Mouse (Mus musculus) liver, embryonic 16.5 days (tissue): ENCODE measurements around the gene Trit1. TPM values are rescaled to one million over a fixed set of nuclear protein-coding genes. Genes with fewer than 3 reads are reported as not detected.

Experiments
- ATAC-seq: fragments of 200-750 bp; cut with Nextera tagmentation; 2 replicates; pipeline ENCODE4 v1.8.0; 2017; ENCODE audit warnings: low read depth, mild to moderate bottlenecking, moderate number of reproducible peaks, moderate library complexity
- H3K27ac ChIP-seq: fragments of 300-500 bp; sonication (generic); 2 replicates; pipeline ENCODE4 v1.5.1; 2014; ENCODE audit warnings: mild to moderate bottlenecking, low read length
- H3K27me3 ChIP-seq: fragments of 300-500 bp; sonication (generic); 2 replicates; pipeline ENCODE4 v1.6.1; 2014; ENCODE audit warnings: low read depth, low read length, mixed read lengths; ENCODE audit not compliant: control insufficient read depth, insufficient read depth
- H3K36me3 ChIP-seq: fragments of 300-500 bp; sonication (generic); 2 replicates; pipeline ENCODE4 v1.6.1; 2014; ENCODE audit warnings: mild to moderate bottlenecking; ENCODE audit not compliant: control insufficient read depth, insufficient read depth
- H3K4me1 ChIP-seq: fragments of 300-500 bp; sonication (generic); 2 replicates; pipeline ENCODE4 v1.6.1; 2014; ENCODE audit warnings: low read depth, low read length, mixed read lengths; ENCODE audit not compliant: control insufficient read depth
- H3K4me2 ChIP-seq: fragments of 300-500 bp; sonication (generic); 2 replicates; pipeline ENCODE4 v1.6.1; 2014; ENCODE audit warnings: low read depth, low read length, mixed read lengths
- H3K4me3 ChIP-seq: fragments of 300-500 bp; sonication (generic); 2 replicates; pipeline ENCODE4 v1.5.1; 2014; ENCODE audit warnings: low read depth, mild to moderate bottlenecking, low read length
- H3K9ac ChIP-seq: fragments of 300-500 bp; sonication (generic); 2 replicates; pipeline ENCODE4 v1.6.1; 2014; ENCODE audit warnings: low read depth, low read length
- H3K9me3 ChIP-seq: fragments of 300-500 bp; sonication (generic); replicated peaks from 2 replicates; pipeline ENCODE4 v1.6.1; 2016; ENCODE audit warnings: low read length; ENCODE audit not compliant: control insufficient read depth
- WGBS: fragments of 180-500 bp; shearing (Covaris S2); extraction: QIAGEN DNeasy Blood & Tissue Kit; methylation state at CpG from one replicate; pipeline ENCODE4 v1.1.7; 2014; ENCODE audit not compliant: insufficient replicate concordance; 5-methylcytosine and 5-hydroxymethylcytosine counted together
- polyA plus RNA-seq: library from polyadenylated mRNA; unstranded; fragments of >200 nt; fragmentation: Nextera tagmentation; extraction: Ambion mirVana; gene quantifications from 2 replicates; pipeline ENCODE4 v1.2.1, GENCODE M21; 2015

The Trit1 gene
- polyA plus RNA-seq, 1 experiment from 2014 or later, result 7.0 TPM

DNA sequence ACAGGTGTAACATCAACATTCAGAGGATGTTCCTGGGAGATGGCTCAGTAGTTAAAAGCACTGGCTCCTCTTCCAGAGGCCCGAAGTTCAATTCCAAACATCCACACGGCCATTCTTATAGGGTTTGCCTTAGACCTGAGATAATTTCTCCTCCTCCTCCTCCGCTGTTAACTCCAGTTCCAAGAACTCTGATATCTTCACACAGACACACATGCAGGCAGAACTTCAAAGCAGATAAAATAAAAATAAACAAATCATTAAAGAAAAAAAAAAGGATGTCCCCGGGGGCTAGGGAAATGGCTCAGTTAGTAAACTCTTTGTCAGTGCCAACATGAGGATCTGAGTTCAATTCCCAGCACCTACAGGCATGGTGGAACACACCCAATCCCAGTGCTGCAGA lies 61.8 kb downstream of the Trit1 start:
- Histone ChIP-seq H3K36me3 (no peaks in the 10 kb centered on the region), H3K4me2 (no peak overlapping the region), H3K9ac (no peak overlapping the region), H3K4me1 (no peaks in the 10 kb centered on the region), H3K27ac (no peak overlapping the region), H3K9me3 (no peaks in the 10 kb centered on the region), H3K27me3 (no peaks in the 10 kb centered on the region), H3K4me3 (no peak overlapping the region)
- no peak for ATAC-seq
- 26% methylated on average over 4 of the region's 4 CpGs for WGBS

DNA sequence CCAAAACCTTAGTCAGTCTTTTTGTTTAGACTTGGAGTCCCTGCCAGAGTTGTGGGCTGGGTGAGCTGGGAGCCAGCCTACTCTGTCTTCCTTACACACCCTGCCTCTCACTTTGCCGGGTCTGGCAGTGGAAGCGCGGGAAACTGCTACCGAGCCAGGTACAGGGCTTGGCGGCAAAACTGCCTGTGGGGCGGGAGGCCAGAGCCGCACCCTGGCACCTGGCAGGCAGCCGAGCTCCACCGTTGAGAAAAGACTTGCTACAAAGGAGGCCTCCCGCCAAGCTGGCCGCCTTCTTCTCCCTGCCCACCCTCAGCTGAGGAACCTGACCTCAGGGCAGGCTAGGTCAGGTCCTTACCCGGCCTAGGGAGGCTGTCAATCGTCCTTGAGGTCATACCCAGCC lies 64.4 kb downstream of the Trit1 start:
- Histone ChIP-seq H3K9me3 (no peaks in the 10 kb centered on the region), H3K27ac (no peak overlapping the region), H3K27me3 (no peaks in the 10 kb centered on the region), H3K4me3 (no peak overlapping the region), H3K4me2 (no peak overlapping the region), H3K4me1 (no peaks in the 10 kb centered on the region), H3K9ac (no peak overlapping the region), H3K36me3 (no peaks in the 10 kb centered on the region)
- 52% methylated on average over 13 of the region's 13 CpGs for WGBS
- ATAC-seq, result no peak

DNA sequence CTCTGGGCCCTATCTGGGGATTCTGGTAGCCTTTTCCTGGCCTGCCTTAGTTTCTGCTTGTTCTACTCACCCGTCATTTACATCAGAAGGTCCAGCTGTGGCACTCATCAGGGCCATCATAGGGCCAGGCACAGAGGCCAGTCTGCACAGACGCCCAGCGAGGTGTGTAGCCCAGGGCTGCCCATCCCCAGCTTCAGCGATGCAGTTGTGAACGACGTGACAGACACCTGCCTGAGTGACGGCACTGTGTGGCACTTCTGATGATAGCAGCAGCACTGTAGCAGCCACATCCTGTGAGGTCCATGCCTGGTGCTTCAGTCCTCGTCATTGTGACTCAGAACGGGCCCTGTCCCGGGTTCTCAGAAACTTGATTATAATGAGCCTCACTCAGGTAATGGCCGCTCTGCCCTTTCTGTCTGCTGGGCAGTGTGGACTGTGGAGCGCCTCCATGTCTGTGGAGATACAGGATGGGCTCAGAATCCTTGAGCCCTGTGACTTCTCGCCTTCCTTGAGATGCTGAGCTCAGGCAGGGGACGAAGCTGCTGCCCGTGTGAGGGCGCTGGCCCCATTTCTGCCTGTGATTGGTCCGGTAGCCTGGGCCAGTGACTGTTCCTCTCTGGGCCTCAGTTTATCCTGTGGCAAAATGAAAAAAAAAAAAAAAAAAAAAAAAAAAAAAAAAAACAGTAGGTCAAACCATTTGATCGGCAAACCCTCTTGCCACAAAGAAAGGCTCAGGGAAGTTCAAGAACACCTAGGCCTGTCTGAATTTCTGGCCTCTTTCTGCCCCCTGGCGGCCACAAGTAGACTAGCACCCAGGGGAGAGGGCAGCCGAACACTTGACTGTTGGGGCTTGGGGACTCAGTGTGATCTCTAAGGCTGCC lies 66.1 kb downstream of the Trit1 start:
- WGBS, result 67% methylated on average over 20 of the region's 20 CpGs

DNA sequence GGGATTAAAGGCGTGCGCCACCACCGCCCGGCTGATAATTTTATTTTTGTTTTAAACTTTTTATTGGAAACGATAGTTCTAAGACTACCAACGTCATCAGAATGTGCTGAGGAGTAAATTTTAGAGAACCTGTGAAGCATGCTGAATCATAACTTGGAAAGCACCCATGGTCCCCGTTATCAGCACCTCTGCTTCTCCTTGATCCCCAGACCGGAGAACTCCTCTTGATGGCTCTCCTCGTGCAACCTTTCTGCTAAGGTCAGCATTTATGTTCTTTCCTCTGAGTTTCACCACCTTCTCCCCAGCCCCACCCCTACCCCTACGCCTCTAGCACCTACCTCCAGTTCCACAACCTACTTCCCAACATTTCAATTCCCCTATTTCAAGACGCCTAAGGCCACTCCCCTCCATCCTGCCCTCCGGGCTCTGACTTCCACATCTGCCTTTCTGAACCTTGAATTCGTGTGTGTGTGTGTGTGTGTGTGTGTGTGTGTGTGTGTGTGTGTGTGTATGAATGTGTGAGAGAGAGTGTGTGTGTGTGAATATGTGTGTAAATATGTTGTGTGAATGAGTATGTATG lies 67.0 kb downstream of the Trit1 start:
- WGBS, result 51% methylated on average over 13 of the region's 13 CpGs
- no peak for ATAC-seq
- H3K4me2 ChIP-seq, result no peak overlapping the region

More for the DNA sequence above, 66.1 kb downstream of the Trit1 start:
- no peak overlapping the region for H3K9ac ChIP-seq
- no peak overlapping the region for H3K27ac ChIP-seq
- H3K4me2 ChIP-seq, result no peak overlapping the region
- no peaks in the 10 kb centered on the region for H3K36me3 ChIP-seq
- H3K4me3 ChIP-seq, result no peak overlapping the region
- H3K9me3 ChIP-seq, result no peaks in the 10 kb centered on the region
- ATAC-seq, result no peak
- no peaks in the 10 kb centered on the region for H3K27me3 ChIP-seq
- no peaks in the 10 kb centered on the region for H3K4me1 ChIP-seq

DNA sequence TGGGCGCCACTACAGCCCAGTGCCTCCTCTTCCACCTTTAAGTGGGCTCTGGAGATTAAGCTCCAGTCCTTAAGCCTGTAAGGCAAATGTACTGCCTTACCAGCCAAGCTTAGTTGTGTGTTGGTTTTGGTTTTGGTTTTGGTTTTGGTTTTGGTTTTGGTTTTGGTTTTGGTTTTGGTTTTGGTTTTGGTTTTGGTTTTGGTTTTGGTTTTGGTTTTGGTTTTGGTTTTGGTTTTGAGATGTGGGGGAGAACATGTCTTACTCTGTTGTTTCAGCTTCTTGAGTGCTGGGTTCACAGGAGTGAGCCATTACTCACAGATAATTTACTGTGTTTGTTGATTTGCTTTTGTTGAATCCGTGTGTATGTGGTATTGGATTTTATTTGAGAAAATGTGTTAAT lies 68.9 kb downstream of the Trit1 start:
- ATAC-seq, result no peak
- H3K4me1 ChIP-seq, result no peaks in the 10 kb centered on the region
- no peak overlapping the region for H3K27ac ChIP-seq
- WGBS, result 67% methylated on average over 2 of the region's 2 CpGs
- H3K36me3 ChIP-seq, result no peaks in the 10 kb centered on the region
- no peak overlapping the region for H3K4me2 ChIP-seq
- no peak overlapping the region for H3K4me3 ChIP-seq
- no peaks in the 10 kb centered on the region for H3K9me3 ChIP-seq
- no peaks in the 10 kb centered on the region for H3K27me3 ChIP-seq
- no peak overlapping the region for H3K9ac ChIP-seq

More for the DNA sequence above, 67.0 kb downstream of the Trit1 start:
- Histone ChIP-seq H3K4me3 (no peak overlapping the region), H3K4me1 (no peaks in the 10 kb centered on the region), H3K27me3 (no peaks in the 10 kb centered on the region), H3K27ac (no peak overlapping the region), H3K9ac (no peak overlapping the region), H3K36me3 (no peaks in the 10 kb centered on the region), H3K9me3 (no peaks in the 10 kb centered on the region)

DNA sequence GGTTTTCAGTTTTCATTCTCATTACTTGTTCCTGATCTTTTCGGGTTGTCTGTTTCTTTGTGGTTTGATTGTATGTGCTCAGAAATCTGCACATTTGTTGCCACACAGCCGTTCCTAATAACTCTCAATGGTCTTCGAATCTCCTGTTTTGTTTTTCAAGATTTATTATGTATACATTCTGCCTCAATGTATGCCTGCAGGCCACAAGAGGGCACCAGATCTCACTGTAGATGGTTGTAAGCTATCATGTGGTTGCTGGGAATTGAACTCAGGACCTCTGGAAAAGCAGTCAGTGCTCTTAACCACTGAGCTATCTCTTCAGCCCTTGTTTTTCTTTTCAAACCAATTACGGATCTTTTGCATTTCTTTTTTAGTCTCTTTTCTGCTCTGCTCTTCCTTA lies 70.0 kb downstream of the Trit1 start:
- Histone ChIP-seq H3K36me3 (no peaks in the 10 kb centered on the region), H3K27me3 (no peaks in the 10 kb centered on the region), H3K4me2 (no peak overlapping the region), H3K4me3 (no peak overlapping the region), H3K9ac (no peak overlapping the region), H3K27ac (no peak overlapping the region), H3K9me3 (no peaks in the 10 kb centered on the region), H3K4me1 (no peaks in the 10 kb centered on the region)
- no peak for ATAC-seq
- 62% methylated on average over 4 of the region's 4 CpGs for WGBS

DNA sequence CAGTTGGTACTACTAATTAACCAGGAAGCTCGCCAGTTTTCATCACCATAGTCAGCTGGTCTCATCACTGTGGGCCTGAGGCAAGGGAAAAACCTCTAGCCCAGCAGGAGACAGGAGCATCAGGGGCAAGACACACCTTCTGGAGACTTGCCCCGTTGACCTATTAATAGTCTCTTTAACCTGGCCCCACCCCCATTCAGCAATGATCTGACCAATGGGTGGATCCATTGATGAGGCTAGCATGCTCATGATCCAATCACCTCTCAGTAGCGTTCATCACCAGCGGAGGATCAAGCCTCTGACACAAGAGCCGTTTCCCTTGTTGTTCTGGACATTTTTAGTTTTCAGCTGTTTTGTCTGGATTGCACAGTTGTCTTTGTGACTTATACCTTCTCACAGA lies 76.2 kb downstream of the Trit1 start:
- H3K36me3 ChIP-seq, result no peaks in the 10 kb centered on the region
- H3K27ac ChIP-seq, result no peak overlapping the region
- H3K4me2 ChIP-seq, result no peak overlapping the region
- no peak for ATAC-seq
- WGBS, result 54% methylated on average over 5 of the region's 5 CpGs
- H3K27me3 ChIP-seq, result no peaks in the 10 kb centered on the region
- no peak overlapping the region for H3K4me3 ChIP-seq
- H3K4me1 ChIP-seq, result no peaks in the 10 kb centered on the region
- no peak overlapping the region for H3K9ac ChIP-seq
- no peaks in the 10 kb centered on the region for H3K9me3 ChIP-seq

DNA sequence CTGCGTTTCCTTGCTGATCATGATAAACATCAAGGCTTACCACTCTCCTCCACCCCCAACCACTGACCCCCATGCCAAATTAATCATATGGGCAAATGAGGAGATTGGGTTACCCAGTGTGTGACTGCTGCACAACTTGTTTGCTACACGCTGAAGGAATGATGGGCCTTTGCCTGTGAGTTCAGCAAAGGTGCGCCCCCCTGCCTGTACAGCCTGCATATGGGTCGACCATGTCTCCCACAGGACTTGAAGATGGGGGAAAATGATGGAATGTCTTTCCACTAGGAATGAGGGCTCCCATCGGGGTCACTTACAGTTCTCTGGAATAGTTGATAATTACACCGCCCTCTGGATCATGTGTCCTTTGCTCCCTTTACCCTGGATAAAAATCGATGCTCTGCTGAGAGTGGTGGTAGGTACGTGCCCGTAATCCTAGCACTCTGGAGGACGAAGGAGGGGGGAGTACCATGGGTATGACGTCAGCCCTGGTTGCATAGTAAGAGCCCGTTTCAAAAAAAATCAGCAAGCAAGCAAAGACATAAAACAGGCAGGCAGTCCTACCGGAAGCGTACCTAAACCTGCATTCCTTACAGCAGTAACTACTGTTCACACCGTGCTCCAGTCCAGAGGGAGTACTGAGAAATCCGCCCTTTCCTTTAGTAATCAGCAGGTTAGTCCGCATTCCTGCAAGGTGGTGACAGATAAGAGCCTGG lies 76.8 kb downstream of the Trit1 start:
- peak; percentile 90 for ATAC-seq
- H3K27me3 ChIP-seq, result no peaks in the 10 kb centered on the region
- no peak overlapping the region for H3K4me3 ChIP-seq
- no peaks in the 10 kb centered on the region for H3K9me3 ChIP-seq
- H3K9ac ChIP-seq, result no peak overlapping the region; the same call in 1 of the 2 replicates
- 39% methylated on average over 17 of the region's 17 CpGs for WGBS
- 0 out of 2 replicates have a peak overlapping the region, but pooled peaks have one; percentile 33 for H3K27ac ChIP-seq
- H3K4me1 ChIP-seq, result no peaks in the 10 kb centered on the region
- no peaks in the 10 kb centered on the region for H3K36me3 ChIP-seq
- H3K4me2 ChIP-seq, result peak overlapping the region; percentile 24; the same call in 1 of the 2 replicates
